Mouse (Mus musculus): ENCODE results near the gene Mpp6. TPM values are rescaled to one million over a fixed set of nuclear protein-coding genes. Genes with fewer than 3 reads are reported as not detected.

Gene Mpp6
- total RNA-seq, 4 experiments from 2014 or later = 20.4 to 24.7 (median 21.1) TPM

- DNase-seq = no peak
Observed at GRCm38 (mm10) chr6:50159842-50160241, 49.8 kb downstream of the Mpp6 start.

GRCm38 (mm10) chr6:50163013-50163412, 53.0 kb downstream of the Mpp6 start:
- no peak for DNase-seq

GRCm38 (mm10) chr6:50168821-50169220, 58.8 kb downstream of the Mpp6 start:
- DNase-seq = no peak

GRCm38 (mm10) chr6:50169771-50170170, 59.7 kb downstream of the Mpp6 start:
- no peak for DNase-seq

- DNase-seq = no peak
Observed at GRCm38 (mm10) chr6:50175736-50176135, 65.7 kb downstream of the Mpp6 start.

GRCm38 (mm10) chr6:50180189-50180588, 70.1 kb downstream of the Mpp6 start:
- DNase-seq = no peak

- DNase-seq = no peak
Observed at GRCm38 (mm10) chr6:50187955-50188354, 77.9 kb downstream of the Mpp6 start.

- no peak for DNase-seq
Observed at GRCm38 (mm10) chr6:50189376-50189775, 79.3 kb downstream of the Mpp6 start.

- DNase-seq = no peak
Observed at GRCm38 (mm10) chr6:50191605-50192004, 81.6 kb downstream of the Mpp6 start.

- no peak for DNase-seq
Observed at GRCm38 (mm10) chr6:50192169-50192568, 82.1 kb downstream of the Mpp6 start.

- DNase-seq = no peak
Observed at GRCm38 (mm10) chr6:50192822-50193221, 82.8 kb downstream of the Mpp6 start.

GRCm38 (mm10) chr6:50193851-50194250, 83.8 kb downstream of the Mpp6 start:
- no peak for DNase-seq

GRCm38 (mm10) chr6:50204356-50204755, 94.3 kb downstream of the Mpp6 start:
- DNase-seq = no peak

GRCm38 (mm10) chr6:50205093-50205492, 95.1 kb downstream of the Mpp6 start:
- DNase-seq = no peak

- DNase-seq = no peak
Observed at GRCm38 (mm10) chr6:50214711-50215372, 104.8 kb downstream of the Mpp6 start.

- DNase-seq = no peak
Observed at GRCm38 (mm10) chr6:50215373-50215745, 105.3 kb downstream of the Mpp6 start.

- no peak for DNase-seq
Observed at GRCm38 (mm10) chr6:50215986-50216385, 105.9 kb downstream of the Mpp6 start.

GRCm38 (mm10) chr6:50218628-50219027, 108.6 kb downstream of the Mpp6 start:
- DNase-seq = no peak

GRCm38 (mm10) chr6:50219066-50219465, 109.0 kb downstream of the Mpp6 start:
- no peak for DNase-seq

GRCm38 (mm10) chr6:50220863-50221262, 110.8 kb downstream of the Mpp6 start:
- peak; percentile 8 for DNase-seq

GRCm38 (mm10) chr6:50222351-50222750, 112.3 kb downstream of the Mpp6 start:
- no peak for DNase-seq

GRCm38 (mm10) chr6:50222986-50223385, 112.9 kb downstream of the Mpp6 start:
- DNase-seq = no peak

- no peak for DNase-seq
Observed at GRCm38 (mm10) chr6:50223606-50224005, 113.6 kb downstream of the Mpp6 start.

GRCm38 (mm10) chr6:50225232-50225631, 115.2 kb downstream of the Mpp6 start:
- no peak for DNase-seq

GRCm38 (mm10) chr6:50228180-50228579, 118.1 kb downstream of the Mpp6 start:
- DNase-seq = no peak
